Mouse (Mus musculus): ENCODE measurements around the gene Gm20741.

GRCm38 (mm10) chr16:88823736-88824135, 11.7 kb upstream of the Gm20741 start:
- TF ChIP-seq CTCF (IDR thresholded peaks at IDR 0.05; ENCODE audit: borderline replicate concordance, control insufficient read depth, extremely low read depth, insufficient read depth, low read length, poor library complexity) (no peak), POLR2A (IDR thresholded peaks at IDR 0.05; ENCODE audit: control insufficient read depth, extremely low read depth, insufficient read depth, low read length, poor library complexity) (no peak)
